Mouse (Mus musculus) B cell, adult 2 months (primary cell): ENCODE measurements around the gene Gli3.

ENCODE experiments used
- DNase-seq, 2 experiments: peaks; one replicate each; pipeline ENCODE4 v3.0.0; 2022

Gli3 gene

GRCm38 (mm10) chr13:15670144-15670961 is 207.3 kb downstream of the Gli3 start:
- no peak for DNase-seq

DNA sequence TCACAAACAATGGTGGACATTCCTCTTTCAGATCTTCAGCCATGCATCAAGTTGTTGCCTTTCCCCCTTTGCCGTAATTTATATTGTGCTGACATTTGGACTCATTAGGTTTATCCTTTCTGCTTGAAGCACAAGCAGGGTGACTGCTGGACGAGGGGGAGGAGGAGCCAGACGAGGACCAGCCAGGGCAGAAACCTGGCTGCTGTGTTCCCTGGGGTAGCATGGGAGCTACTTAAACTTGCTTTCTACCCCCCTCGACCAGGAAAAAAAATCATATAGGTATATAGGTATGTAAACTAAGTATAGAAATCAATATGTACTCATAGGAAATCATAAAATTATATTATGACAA is 207.9 kb downstream of the Gli3 start:
- no peak for DNase-seq

- DNase-seq: no peak
These were observed 212.4 kb downstream of the Gli3 start for GRCm38 (mm10) chr13:15675480-15675879.

DNA sequence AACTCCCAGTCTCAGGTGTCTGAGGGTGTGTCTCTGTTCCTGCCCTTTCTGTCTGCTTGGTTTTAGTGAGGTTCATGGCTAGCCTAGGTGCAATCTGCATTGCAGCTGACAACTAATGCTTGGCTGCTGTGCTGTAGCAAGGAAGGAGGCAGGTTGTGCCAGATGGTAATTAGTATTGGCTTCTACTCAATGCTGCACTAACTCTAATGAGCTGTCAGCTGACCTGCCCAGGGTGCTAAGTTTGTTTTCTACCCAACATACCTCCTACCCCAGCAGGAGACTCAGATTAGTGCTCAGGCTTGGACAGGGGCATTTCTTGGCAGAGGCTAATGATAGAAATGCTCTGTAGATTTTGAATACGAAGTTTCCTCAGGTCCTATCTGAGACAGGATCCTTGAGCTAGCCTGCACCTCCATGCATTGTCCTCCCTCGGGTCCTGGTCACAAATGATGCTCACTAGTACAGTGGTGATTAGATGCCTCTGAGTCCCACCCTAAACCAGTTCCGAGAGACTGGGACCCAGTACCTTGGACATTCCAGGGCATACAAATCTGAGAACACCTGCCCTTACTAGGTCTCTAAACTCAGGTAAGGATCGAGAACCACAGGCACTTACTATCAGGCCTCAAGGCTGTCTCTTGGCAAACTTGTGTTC is 214.2 kb downstream of the Gli3 start:
- DNase-seq: no peak

DNA sequence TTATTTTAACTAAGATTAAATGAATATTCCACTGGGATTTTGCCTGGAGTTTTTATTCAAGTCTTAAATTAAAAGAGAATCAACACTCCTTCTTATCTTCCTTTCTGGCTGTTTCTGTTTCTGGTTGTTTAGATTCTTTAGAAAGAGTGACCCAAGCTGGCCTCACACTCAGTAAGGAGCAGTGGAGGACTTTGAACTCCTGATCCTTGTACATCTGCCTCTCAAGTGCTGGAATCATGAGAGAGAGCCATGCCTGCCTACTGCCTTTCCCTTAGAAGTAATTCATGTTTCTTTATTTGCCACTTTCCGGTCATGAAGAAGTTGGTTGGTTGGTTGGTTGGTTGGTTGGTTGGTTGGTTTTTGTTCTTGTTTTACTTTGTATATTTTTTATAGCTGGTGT is 218.5 kb downstream of the Gli3 start:
- no peak for DNase-seq

DNA sequence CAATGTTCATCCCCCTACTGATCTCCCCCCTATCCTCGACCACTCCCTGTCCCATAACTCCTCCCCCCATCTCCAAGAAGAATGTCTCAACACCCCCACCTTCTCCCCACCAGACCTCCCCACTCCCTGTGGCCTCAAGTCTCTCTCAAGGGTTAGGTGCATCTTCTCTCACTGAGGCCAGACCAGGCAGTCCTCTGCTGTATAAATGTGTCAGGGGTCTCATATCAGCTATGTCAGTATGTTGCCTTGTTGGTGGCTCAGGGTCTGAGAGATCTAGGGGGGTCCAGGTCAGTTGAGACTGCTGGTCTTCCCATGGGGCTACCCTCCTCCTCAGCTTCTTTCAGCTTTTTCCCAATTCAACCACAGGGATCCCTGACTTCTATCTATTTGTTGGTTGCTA is 220.0 kb downstream of the Gli3 start:
- DNase-seq: no peak

- no peak for DNase-seq
These were observed 225.2 kb downstream of the Gli3 start for GRCm38 (mm10) chr13:15688074-15688825.

- no peak for DNase-seq
These were observed 225.9 kb downstream of the Gli3 start for GRCm38 (mm10) chr13:15688826-15689501.

- no peak for DNase-seq
These were observed 228.9 kb downstream of the Gli3 start for GRCm38 (mm10) chr13:15691751-15692464.

- no peak for DNase-seq
These were observed 229.4 kb downstream of the Gli3 start for GRCm38 (mm10) chr13:15692465-15692809.

GRCm38 (mm10) chr13:15698284-15698683 is 235.2 kb downstream of the Gli3 start:
- no peak for DNase-seq

- DNase-seq: no peak
These were observed 236.1 kb downstream of the Gli3 start for GRCm38 (mm10) chr13:15699116-15699515.

- no peak for DNase-seq
These were observed 241.6 kb downstream of the Gli3 start for GRCm38 (mm10) chr13:15704669-15705068.

DNA sequence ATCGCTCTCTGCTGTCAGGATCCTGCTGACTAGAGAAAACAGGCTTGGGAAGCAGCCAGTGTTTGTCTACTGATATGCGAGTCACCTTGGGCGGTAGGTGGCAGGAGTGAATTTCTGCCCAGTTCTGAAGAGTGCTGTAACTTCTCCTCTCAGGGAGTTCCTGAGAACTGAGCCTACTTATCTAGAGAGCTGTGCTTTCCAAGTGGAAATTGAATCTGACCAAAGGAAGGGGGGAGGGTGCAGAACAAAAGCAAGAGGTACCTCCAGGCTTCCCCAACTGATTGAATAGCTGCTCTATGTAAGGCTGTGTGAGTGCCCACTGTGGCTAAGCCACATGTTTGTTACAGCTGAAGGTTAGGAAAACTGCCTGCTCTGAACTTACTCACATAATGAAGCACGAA is 244.4 kb downstream of the Gli3 start:
- DNase-seq: no peak

DNA sequence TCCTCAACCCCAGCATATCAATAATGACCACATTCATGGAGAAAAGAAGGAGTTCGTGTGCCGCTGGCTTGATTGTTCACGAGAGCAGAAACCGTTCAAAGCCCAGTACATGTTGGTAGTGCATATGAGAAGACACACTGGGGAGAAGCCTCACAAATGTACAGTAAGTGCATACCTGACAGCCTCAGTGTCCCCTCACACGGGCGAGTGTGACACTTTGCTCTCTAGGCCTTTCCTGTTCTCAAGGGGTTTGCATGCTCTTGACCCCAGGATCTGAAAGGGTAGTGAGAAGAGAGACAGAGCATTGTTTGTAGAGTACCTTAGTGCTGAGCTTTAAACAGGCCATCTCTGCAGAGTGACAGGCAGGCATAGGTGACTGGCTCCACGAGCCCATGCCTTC is 250.5 kb downstream of the Gli3 start:
- no peak for DNase-seq

DNA sequence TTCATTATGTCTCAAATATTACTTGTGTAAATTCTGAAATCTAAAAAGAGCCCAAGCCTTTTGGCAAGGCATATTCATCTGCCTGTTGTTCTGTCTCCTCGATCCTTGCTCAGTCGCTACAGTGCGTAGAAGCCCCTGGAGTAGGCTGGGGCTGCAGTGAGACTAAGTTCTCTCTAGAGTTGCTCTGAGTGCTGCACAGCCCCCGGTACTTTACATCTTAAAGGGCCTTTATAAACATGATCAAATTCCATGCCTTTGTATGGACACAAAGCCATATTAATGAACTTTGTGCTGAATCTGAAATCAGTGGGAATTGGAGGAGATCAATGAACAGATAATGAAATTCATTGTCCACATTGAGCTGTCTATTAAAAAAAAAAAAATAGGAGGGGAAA is 251.3 kb downstream of the Gli3 start:
- no peak for DNase-seq

DNA sequence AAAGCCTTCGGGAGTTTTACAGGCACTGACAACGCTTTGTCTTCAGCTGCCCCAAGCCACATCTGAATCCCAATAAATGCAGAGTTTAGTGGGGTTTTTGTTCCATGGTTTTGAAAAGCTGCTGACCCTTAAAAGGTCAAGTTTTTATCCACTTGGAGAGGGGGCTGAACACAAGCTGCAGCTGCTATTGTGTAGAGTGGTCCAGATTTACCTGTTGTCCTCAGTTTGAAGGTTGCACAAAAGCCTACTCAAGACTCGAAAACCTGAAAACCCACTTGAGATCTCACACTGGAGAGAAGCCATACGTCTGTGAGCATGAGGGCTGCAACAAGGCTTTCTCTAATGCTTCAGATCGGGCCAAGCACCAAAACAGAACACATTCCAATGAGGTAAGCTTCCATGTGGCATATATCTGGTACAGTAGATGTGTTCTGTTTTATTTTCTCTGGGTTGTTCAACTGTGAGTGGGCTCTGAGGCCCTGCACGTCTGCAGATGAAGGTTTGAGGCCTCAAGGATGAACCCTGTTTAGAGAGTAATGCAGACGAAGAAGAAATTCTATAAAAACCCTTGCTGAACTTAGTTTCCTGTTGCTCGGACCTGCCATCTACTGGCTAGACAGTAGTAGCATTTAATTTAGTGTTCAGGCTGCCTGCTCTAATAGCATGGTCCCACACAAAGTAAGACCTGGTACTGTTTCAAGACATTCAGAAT is 251.8 kb downstream of the Gli3 start:
- no peak for DNase-seq

DNA sequence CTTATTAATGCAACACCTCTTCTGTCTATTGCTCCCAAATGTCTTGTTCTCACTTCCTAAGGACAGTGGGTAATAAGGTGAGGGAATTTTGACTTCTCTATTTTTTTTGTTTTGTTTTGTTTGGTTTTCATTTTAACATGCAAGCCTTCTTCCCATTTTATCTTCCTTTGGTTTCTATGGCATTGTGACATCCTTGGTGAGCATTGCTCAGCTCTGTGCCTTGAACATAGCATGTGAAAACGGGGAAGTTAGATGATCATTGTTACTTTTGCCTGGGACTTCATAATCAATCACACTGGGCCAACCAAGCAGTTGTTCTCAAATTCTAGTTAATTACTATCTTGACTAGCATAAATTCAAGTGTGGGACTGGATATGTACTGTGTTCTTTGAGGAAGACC is 258.4 kb downstream of the Gli3 start:
- no peak for DNase-seq

GRCm38 (mm10) chr13:15722766-15723379 is 259.8 kb downstream of the Gli3 start:
- no peak for DNase-seq

GRCm38 (mm10) chr13:15724723-15725122 is 261.7 kb downstream of the Gli3 start:
- DNase-seq: no peak

DNA sequence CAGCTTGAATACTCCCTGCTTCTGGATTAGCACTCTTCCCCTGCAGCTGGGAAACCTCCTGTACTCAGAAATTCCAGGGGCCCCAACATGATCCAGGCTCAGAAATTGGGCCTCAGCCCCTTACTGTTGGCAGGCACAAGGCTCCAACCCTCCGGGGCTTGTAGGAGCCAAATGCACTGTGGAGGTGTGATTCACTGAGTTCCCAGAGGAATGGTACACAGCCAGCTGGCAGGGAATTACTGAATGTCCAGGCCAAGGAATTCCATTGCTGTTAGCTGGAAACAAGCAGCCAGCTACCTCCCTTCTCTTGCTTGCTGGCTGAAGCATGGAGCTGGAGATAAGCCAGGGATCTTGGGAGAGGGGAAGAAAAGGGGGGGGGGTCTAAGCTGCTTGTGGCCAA is 278.7 kb downstream of the Gli3 start:
- DNase-seq: no peak

GRCm38 (mm10) chr13:15742308-15742707 is 279.3 kb downstream of the Gli3 start:
- DNase-seq: no peak
